Mouse (Mus musculus): ENCODE measurements at regions not wholly inside any gene's neighbourhood (a gene's known extent, or its start where the extent isn't known, plus 50 kb on each side); places are given as distances from the start of the nearest gene placed in this dataset. TPM values are rescaled to one million over a fixed set of nuclear protein-coding genes. Genes with fewer than 3 reads are reported as not detected.
A peak's percentile ranks its signal among the peaks of the same experiment; 100 is the strongest.
"Not testable (repeated sequence)": the region's sequence is repeated elsewhere in the genome, so short reads cannot be mapped to it uniquely, and the experiment has no call there.

- WGBS, result 58% methylated on average over 12 of the region's 12 CpGs
- Histone ChIP-seq H3K4me3 (ENCODE audit: low read depth, low read length) (no peak overlapping the region), H3K36me3 (replicated peaks; ENCODE audit: control insufficient read depth, insufficient read depth, low read length) (no peaks in the 10 kb centered on the region), H3K9ac (replicated peaks; ENCODE audit: low read depth, low read length) (no peak overlapping the region), H3K27me3 (ENCODE audit: control insufficient read depth, insufficient read depth, low read length) (no peaks in the 10 kb centered on the region), H3K9me3 (replicated peaks; ENCODE audit: control insufficient read depth, low read length) (no peaks in the 10 kb centered on the region), H3K4me1 (ENCODE audit: control insufficient read depth, insufficient read depth) (no peaks in the 10 kb centered on the region), H3K4me2 (ENCODE audit: low read depth, low read length) (no peak overlapping the region), H3K27ac (ENCODE audit: low read depth) (no peak overlapping the region)
- TF ChIP-seq CTCF (IDR thresholded peaks at IDR 0.05; ENCODE audit: low read depth) (no peak), EP300 (IDR thresholded peaks at IDR 0.05; ENCODE audit: low read depth) (no peak)
- ATAC-seq (ENCODE audit: insufficient read depth, low read depth), result no peak
- no peak for DNase-seq (ENCODE audit: low spot score)
Observed at GRCm38 (mm10) chr9:115847289-115848074, 61.8 kb upstream of the Gadl1 start.

- not testable (repeated sequence) for ATAC-seq (ENCODE audit: insufficient read depth, low read depth); H3K9ac ChIP-seq (replicated peaks; ENCODE audit: low read depth, low read length); H3K27me3 ChIP-seq (ENCODE audit: control insufficient read depth, insufficient read depth, low read length); H3K4me1 ChIP-seq (ENCODE audit: control insufficient read depth, insufficient read depth); H3K9me3 ChIP-seq (replicated peaks; ENCODE audit: control insufficient read depth, low read length); H3K4me3 ChIP-seq (ENCODE audit: low read depth, low read length); DNase-seq (ENCODE audit: low spot score); H3K4me2 ChIP-seq (ENCODE audit: low read depth, low read length); H3K36me3 ChIP-seq (replicated peaks; ENCODE audit: control insufficient read depth, insufficient read depth, low read length); H3K27ac ChIP-seq (ENCODE audit: low read depth)
- 77% methylated on average over 5 of the region's 5 CpGs for WGBS
Observed at GRCm38 (mm10) chr9:115853210-115853842, 55.9 kb upstream of the Gadl1 start.

- no peak for ATAC-seq (ENCODE audit: insufficient read depth, low read depth)
- DNase-seq (ENCODE audit: low spot score), result no peak
- no peak for TF ChIP-seq CTCF (IDR thresholded peaks at IDR 0.05; ENCODE audit: low read depth)
- TF ChIP-seq EP300 (IDR thresholded peaks at IDR 0.05; ENCODE audit: low read depth), result no peak
- Histone ChIP-seq H3K4me2 (ENCODE audit: low read depth, low read length) (no peak overlapping the region), H3K4me3 (ENCODE audit: low read depth, low read length) (no peak overlapping the region), H3K36me3 (replicated peaks; ENCODE audit: control insufficient read depth, insufficient read depth, low read length) (no peaks in the 10 kb centered on the region), H3K4me1 (ENCODE audit: control insufficient read depth, insufficient read depth) (no peaks in the 10 kb centered on the region), H3K9ac (replicated peaks; ENCODE audit: low read depth, low read length) (no peak overlapping the region), H3K27ac (ENCODE audit: low read depth) (no peak overlapping the region), H3K9me3 (replicated peaks; ENCODE audit: control insufficient read depth, low read length) (no peaks in the 10 kb centered on the region), H3K27me3 (ENCODE audit: control insufficient read depth, insufficient read depth, low read length) (no peaks in the 10 kb centered on the region)
- WGBS, result 83% methylated on average over 7 of the region's 7 CpGs
Observed at GRCm38 (mm10) chr9:115857301-115857700, 52.0 kb upstream of the Gadl1 start.

- Histone ChIP-seq H3K27ac (ENCODE audit: low read depth) (no peak overlapping the region), H3K36me3 (replicated peaks; ENCODE audit: control insufficient read depth, insufficient read depth, low read length) (no peaks in the 10 kb centered on the region), H3K9me3 (replicated peaks; ENCODE audit: control insufficient read depth, low read length) (no peaks in the 10 kb centered on the region), H3K4me2 (ENCODE audit: low read depth, low read length) (no peak overlapping the region), H3K9ac (replicated peaks; ENCODE audit: low read depth, low read length) (no peak overlapping the region), H3K4me3 (ENCODE audit: low read depth, low read length) (no peak overlapping the region), H3K4me1 (ENCODE audit: control insufficient read depth, insufficient read depth) (no peaks in the 10 kb centered on the region), H3K27me3 (ENCODE audit: control insufficient read depth, insufficient read depth, low read length) (no peaks in the 10 kb centered on the region)
- WGBS, result 42% methylated on average over 3 of the region's 3 CpGs
- TF ChIP-seq EP300 (IDR thresholded peaks at IDR 0.05; ENCODE audit: low read depth) (no peak), CTCF (IDR thresholded peaks at IDR 0.05; ENCODE audit: low read depth) (peak; percentile 56)
- ATAC-seq (ENCODE audit: insufficient read depth, low read depth) (no peak; the same call in 1 of the 2 replicates), DNase-seq (ENCODE audit: low spot score) (no peak)
Observed at GRCm38 (mm10) chr9:115858848-115859247, 50.4 kb upstream of the Gadl1 start.

MicroRNAs encoded in the stretch of these regions (microRNA counts, 519-probe panel; counts per million panel counts)
- not detected for microRNA mmu-miR-467h+mmu-miR-669d+mmu-miR-669l

Small RNAs in the stretch of these regions (microRNA-seq; reads per million reads assigned to microRNA genes)
- gene Gm22243 (not detected), gene Gm25510 (not detected), gene Gm26303 (not detected), gene Mir467h (not detected)
